Mouse (Mus musculus): Measurements from ENCODE around the gene Rwdd1. TPM values are rescaled to one million over a fixed set of nuclear protein-coding genes. Genes with fewer than 3 reads are reported as not detected.
"Not testable (repeated sequence)": the region's sequence is repeated elsewhere in the genome, so short reads cannot be mapped to it uniquely, and the experiment has no call there.

The Rwdd1 gene
- polyA plus RNA-seq, 1 experiment from 2014 or later: 98.0 TPM

- 89% methylated on average over 6 of the region's 8 CpGs for WGBS
- peaks cover 53% of the 10 kb centered on the region for H3K36me3 ChIP-seq
- ATAC-seq (ENCODE audit: borderline replicate concordance, extremely low read depth, low FRiP score, low TSS enrichment); H3K9ac ChIP-seq; H3K4me1 ChIP-seq; H3K9me3 ChIP-seq; H3K27me3 ChIP-seq; H3K4me2 ChIP-seq; H3K27ac ChIP-seq; H3K4me3 ChIP-seq: not testable (repeated sequence)
Measured at GRCm38 (mm10) chr10:33996686-33997085, 22.7 kb downstream of the Rwdd1 start.

- H3K36me3 ChIP-seq: no peaks in the 10 kb centered on the region
- WGBS: 16% methylated on average over 4 of the region's 4 CpGs
- H3K4me2 ChIP-seq: no peak overlapping the region
- no peaks in the 10 kb centered on the region for H3K4me1 ChIP-seq
- ATAC-seq (ENCODE audit: borderline replicate concordance, extremely low read depth, low FRiP score, low TSS enrichment): peak; percentile 52; the same call in 1 of the 2 replicates
- no peaks in the 10 kb centered on the region for H3K9me3 ChIP-seq
- H3K4me3 ChIP-seq: no peak overlapping the region
- H3K27ac ChIP-seq: no peak overlapping the region
- no peak overlapping the region for H3K9ac ChIP-seq
- H3K27me3 ChIP-seq: no peaks in the 10 kb centered on the region
Measured at GRCm38 (mm10) chr10:33986771-33987170, 32.7 kb downstream of the Rwdd1 start.

- Histone ChIP-seq H3K9ac (no peak overlapping the region), H3K4me2 (no peak overlapping the region), H3K27ac (no peak overlapping the region; the same call in 1 of the 2 replicates), H3K36me3 (no peaks in the 10 kb centered on the region), H3K27me3 (no peaks in the 10 kb centered on the region), H3K9me3 (no peaks in the 10 kb centered on the region), H3K4me3 (no peak overlapping the region), H3K4me1 (no peaks in the 10 kb centered on the region)
- ATAC-seq (ENCODE audit: borderline replicate concordance, extremely low read depth, low FRiP score, low TSS enrichment): peak; percentile 82; the same call in 1 of the 2 replicates
- WGBS: 57% methylated on average over 7 of the region's 7 CpGs
Measured at GRCm38 (mm10) chr10:33974781-33975494, 44.5 kb downstream of the Rwdd1 start.

- Histone ChIP-seq H3K9me3 (no peaks in the 10 kb centered on the region), H3K9ac (no peak overlapping the region), H3K36me3 (peaks cover 9% of the 10 kb centered on the region; the same call in 1 of the 2 replicates), H3K27me3 (no peaks in the 10 kb centered on the region), H3K4me2 (no peak overlapping the region), H3K4me3 (no peak overlapping the region), H3K4me1 (peaks cover 10% of the 10 kb centered on the region), H3K27ac (no peak overlapping the region)
- WGBS: 74% methylated on average over 3 of the region's 3 CpGs
- ATAC-seq (ENCODE audit: borderline replicate concordance, extremely low read depth, low FRiP score, low TSS enrichment): no peak
Measured at GRCm38 (mm10) chr10:33952509-33952908, 66.9 kb downstream of the Rwdd1 start.

- Histone ChIP-seq H3K9ac (peak within 1 kb of the TSS; percentile 78), H3K27ac (peak within 1 kb of the TSS; percentile 83), H3K4me1 (peaks cover 10% of the 10 kb centered on the region), H3K36me3 (peaks cover 12% of the 10 kb centered on the region; the same call in 1 of the 2 replicates), H3K27me3 (no peaks in the 10 kb centered on the region), H3K4me3 (peak within 1 kb of the TSS; percentile 69), H3K4me2 (peak within 1 kb of the TSS; percentile 62), H3K9me3 (no peaks in the 10 kb centered on the region)
- 1% methylated on average over 42 of the region's 42 CpGs for WGBS
- peak; percentile 97 for ATAC-seq (ENCODE audit: borderline replicate concordance, extremely low read depth, low FRiP score, low TSS enrichment)
Measured at GRCm38 (mm10) chr10:33950803-33951583, 68.4 kb downstream of the Rwdd1 start, which contains the start of gene Zup1. Gene Zup1 (minus strand): TSS chr10:33951269.

Other genes starting within 250 kb of the Rwdd1 start
- gene Sult3a2, start 232.9 kb downstream of the Rwdd1 start, polyA plus RNA-seq (2015; fragmentation: Nextera tagmentation; extraction: Ambion mirVana): not detected in 2 replicates
- gene Sult3a1, start 161.9 kb downstream of the Rwdd1 start, polyA plus RNA-seq (2015; fragmentation: Nextera tagmentation; extraction: Ambion mirVana): not detected in 2 replicates
- 0.67 and 0.81 TPM in 2 replicates for gene Rsph4a, start 114.5 kb downstream of the Rwdd1 start, polyA plus RNA-seq (2015; fragmentation: Nextera tagmentation; extraction: Ambion mirVana)
- gene Zup1, start 68.4 kb downstream of the Rwdd1 start, polyA plus RNA-seq (2015; fragmentation: Nextera tagmentation; extraction: Ambion mirVana): 16.2 and 19.5 TPM in 2 replicates
- not detected in 2 replicates for gene Trappc3l, start 18.0 kb upstream of the Rwdd1 start, polyA plus RNA-seq (2015; fragmentation: Nextera tagmentation; extraction: Ambion mirVana)
- gene Calhm4, start 24.7 kb upstream of the Rwdd1 start, polyA plus RNA-seq (2015; fragmentation: Nextera tagmentation; extraction: Ambion mirVana): not detected in 2 replicates
- 0.65 and 0.96 TPM in 2 replicates for gene Calhm5, start 76.9 kb upstream of the Rwdd1 start, polyA plus RNA-seq (2015; fragmentation: Nextera tagmentation; extraction: Ambion mirVana)
- gene Calhm6, start 108.4 kb upstream of the Rwdd1 start, polyA plus RNA-seq (2015; fragmentation: Nextera tagmentation; extraction: Ambion mirVana): 1.2 and 1.7 TPM in 2 replicates
- gene Dse, start 188.1 kb upstream of the Rwdd1 start, polyA plus RNA-seq (2015; fragmentation: Nextera tagmentation; extraction: Ambion mirVana): 29.0 and 31.2 TPM in 2 replicates

Measured in lung, embryonic 15.5 days (tissue).